Mouse (Mus musculus): ENCODE data around the gene Slc15a2.

Gene Slc15a2

DNA sequence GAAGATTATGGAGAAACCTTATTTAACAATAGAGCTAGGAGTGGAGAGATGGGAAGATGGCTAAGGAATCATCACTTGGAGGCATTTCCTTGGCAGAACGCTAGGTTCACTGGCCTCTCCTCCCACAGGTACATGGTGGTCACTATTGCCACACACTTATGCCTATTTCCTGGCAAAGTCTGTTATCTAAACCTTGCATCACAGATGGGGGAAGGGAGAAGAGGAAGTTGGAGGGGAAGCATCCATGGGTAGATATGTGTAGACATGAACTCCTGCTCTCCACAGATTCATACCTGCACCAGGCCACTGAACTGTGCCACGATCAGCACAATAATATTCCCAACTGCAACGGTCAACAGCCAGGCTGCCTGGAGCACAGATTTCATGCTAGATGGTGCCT, 32.8 kb downstream of the Slc15a2 start:
- DNase-seq, result no peak

DNA sequence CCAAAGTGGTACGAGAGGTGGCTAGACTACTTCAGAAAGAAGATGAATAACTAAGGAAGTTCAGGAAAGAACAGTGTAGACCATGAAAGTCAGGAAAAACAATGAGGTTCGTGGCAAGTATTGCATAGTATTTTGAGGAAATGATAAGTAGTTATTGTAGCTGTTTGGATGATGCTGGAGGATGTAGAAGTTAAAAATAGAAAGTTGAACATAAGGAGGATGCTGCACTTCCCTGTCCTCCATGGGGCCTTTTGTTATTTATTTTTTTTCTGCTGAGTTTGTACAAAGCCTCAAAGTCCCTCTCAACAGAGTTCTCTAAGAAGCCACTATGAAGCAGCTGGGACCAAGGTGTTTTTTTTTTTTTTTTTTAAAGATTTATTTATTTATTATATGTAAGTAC, 37.0 kb downstream of the Slc15a2 start:
- DNase-seq, result no peak

DNA sequence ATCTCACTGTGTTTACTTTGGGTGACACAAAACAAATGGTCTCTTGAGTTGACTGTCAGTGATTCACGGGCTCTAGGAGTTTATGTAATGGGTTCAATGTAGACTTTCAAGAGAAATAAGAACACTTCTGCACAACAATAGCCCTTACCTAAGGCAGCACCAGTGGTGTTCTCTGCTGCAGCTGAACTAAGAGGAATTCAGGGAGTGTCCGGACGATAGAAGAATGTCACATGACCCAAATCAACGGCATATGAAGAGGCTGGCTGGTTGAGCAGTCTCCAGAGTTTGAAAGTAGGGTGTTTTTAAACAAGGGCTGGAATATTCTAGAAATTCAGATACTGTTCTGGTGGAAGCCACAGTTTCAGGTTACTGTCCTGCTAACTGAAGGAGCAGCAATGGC, 37.7 kb downstream of the Slc15a2 start:
- DNase-seq, result peak; percentile 11 to 44

DNA sequence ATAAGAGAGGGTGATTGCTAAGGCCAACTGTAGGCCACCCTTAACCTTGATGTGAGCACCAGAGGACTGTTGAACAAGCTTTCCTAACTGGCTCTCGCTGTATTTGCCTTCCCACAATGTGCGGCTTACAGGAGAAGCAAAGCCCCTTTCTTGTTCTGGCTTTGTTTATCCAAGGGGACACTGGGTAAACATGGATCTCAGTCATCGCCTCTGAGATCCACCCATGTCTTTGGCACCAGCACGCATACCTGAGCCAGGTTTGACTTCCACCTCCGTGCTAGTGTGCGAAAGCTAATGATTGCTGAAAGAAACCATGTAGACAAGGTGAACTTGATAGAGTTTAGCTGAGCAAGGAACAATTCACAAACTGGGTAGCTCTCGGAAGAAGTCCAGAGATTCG, 41.2 kb downstream of the Slc15a2 start:
- DNase-seq, result peak in 1 of 2 experiments; percentile 34

DNA sequence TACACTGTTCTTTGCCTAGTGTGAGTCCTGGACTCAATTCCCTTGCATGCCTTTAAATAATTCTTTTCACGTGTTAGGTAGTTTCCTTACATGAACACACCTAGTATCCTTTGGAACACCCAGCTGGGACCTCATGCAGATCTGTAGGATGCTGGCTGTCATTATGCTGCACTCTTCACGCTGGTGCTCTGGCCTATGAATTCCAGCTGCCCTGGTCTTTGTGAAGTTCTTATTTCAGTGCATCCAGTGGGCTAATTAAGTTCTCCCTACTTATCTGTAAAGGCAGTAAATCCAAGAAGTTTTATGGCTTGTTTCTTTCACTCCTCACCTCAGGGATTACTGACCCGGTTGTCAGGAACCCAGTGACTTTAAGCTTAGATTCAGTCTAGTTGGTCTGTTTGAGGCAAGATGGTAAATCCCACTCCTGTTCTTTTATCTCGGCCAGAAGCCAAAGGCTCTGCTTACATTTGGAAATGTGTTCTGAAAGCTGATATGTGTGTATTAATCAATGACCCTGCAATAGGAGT, 45.3 kb downstream of the Slc15a2 start:
- DNase-seq, result no peak

DNA sequence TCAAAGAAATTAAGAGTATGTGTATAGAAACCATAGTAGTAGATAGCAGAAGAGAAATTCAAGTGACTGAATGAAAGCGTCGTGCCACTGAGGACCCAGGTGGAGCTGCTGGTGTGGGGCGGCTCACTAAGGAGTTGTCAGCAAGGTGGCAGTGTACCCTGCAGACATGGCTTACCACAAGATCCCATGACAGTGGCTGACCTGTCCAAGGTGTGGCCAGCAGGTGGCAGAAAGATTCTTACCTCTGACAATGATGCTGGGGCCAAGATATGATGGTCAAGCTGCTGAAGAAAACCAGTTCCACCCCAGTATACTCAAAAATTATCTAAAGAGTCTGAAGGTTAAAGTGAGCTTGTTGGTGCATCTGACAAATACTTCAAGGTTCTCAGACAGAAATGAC, 49.3 kb downstream of the Slc15a2 start:
- peak; percentile 45 to 67 for DNase-seq

DNA sequence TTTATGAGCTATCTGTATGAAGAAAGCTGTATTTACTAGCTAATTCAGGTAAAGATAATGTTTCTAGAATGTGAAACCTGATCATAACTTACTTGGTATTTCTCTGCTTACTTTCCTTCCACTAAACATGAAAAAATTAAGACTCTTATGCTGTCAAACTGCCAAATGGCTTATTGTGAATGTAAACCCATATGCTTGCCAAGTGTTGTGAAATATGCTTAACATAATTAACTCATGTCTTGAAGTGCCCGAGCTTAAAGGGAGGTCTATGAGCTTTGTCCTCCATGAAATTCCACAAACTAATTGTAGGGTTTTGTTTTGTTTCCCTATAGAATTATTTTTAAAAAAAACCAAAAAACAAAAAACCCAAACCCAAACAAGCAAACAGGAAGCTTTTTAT, 50.9 kb downstream of the Slc15a2 start:
- DNase-seq, result no peak

DNA sequence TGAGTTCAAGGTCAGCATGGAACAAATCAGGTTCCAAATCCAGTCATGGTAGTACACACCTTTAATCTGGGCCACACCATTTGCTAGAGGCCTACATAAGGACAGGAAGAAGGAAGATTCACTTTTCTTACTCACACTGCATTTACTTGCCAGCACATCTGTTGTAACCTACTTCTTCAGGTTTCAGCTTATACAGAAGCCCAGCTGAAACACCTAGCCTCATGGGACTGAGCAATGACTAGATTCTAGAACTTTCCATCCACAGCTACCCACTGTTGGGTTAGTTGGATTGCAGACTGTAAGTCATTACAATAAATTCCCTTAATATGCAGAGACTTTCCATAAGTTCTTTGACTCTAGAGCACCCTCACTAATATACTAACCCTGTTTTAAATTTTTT, 52.2 kb downstream of the Slc15a2 start:
- no peak for DNase-seq

DNA sequence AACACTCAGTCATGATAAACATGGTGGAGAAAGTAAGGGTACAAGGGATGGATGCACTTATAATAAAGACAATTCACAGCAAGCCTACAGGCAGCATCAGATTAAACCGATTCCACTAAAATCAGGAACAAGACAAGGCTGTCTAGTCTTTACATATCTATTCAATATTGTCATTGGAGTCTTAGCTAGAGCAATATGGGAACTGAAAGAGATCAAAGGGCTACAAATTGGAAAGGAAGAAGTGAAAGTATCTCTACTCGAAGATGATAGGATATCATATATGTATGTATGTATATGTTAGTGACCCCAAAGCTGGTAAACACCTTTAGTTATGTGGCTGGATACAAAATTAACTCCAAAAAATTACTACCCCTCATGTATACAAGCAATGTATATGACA, 55.8 kb downstream of the Slc15a2 start:
- no peak for DNase-seq

DNA sequence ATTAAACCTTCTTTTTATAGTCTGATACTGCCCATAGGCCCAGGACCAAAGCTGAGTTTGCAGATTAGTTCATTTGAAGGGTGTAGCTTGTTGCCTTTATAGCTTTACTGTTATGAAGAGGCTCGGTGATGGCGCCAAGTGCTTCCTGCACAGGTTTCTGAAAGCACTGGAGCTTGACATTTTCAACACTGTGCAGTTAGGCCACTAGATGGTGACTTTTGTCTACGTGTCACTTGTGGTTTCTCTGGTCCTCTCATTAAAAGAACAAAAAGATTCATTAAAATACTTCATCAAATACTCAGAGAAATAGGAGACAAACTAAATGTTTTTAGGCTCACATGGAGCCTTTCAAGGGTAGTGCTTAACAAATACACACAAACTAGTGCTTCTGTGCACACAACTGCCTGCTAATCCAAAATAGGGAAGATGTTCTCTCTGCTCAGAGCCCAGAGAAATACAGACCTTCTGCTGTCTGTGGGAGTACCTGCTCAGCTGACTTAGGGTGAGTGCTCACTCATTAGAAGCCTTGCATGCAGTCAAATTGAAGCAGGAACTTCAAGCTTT, 60.8 kb downstream of the Slc15a2 start:
- DNase-seq, result peak in 1 of 2 experiments; percentile 19

DNA sequence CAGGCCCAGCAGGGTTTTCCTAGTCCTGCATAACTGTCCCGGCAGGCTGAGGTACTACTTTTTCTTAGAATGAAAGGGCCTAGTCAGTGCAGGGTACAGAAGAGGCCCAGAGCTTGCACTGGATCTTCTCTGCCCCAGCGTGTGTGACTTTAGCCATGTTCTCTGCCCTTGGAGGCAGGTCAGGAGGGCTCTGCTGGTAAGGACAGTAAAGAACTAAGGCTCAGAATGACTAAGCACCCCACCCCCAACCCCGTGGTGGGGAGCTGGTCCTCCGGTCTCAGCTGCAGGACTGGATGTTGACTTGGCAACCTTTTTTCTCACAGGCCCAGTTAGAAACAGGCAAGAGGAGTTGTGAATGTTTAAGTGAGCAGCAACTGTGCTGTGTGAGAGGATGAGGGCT, 62.0 kb downstream of the Slc15a2 start:
- no peak for DNase-seq

DNA sequence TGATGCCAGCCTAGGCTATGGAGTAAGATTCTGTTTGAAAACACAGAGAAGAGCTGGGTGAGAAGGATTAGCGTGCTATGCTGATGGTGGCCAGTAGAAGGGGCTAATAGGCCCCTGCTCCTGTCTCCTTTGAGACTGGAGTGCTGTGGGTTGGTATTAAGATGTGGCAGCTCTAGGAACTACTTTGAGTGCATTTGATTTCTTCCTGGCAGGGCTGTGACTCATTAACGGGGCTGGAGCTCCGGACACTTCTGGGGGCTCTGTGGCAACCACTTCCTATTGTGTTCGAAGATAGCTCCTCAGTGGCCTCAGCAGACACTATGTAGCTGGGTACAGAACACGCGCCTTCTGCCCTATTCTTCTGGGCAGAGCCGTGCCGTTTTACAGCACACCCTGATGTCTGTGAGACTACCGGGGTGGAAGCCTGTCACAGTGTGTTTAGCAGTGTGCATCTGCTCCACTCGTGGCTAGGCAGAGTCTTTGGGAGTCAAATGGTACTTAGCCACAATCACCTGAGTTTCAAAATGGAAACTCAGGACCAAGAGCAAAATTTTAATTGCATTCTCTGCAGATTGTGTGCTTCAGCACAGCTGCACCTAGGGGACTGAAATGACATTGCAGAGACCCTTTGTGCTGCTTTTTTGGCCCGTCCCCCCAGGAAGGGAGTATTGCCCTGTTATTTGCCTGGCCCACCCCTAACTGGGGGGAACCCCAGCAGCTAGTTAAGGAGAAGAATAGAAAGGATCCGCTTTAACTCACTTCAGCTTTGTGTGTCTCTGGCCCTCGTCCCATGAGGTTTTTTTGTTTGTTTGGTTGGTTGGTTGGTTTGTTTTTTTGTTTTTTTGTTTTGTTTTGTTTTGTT, 64.3 kb downstream of the Slc15a2 start:
- DNase-seq, result no peak

DNA sequence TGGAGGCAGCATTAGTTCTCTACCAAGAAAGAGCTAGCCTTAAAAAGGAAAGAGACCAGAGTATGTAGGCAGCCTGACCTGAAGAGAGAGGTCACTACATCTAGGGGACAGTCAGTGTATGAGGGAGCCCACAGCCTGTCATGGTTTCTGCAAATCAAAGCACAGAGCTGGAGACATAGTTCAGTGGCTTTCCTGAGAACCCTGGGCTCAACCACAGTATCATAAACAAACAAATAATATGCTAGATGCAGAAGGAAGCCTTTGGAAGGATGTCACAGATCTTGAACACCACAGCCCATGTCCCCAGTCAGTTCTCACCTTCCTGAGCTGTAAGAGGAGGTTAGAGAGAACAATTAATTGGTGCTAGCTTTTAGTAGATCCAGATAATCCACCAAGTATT, 66.1 kb downstream of the Slc15a2 start:
- no peak for DNase-seq

DNA sequence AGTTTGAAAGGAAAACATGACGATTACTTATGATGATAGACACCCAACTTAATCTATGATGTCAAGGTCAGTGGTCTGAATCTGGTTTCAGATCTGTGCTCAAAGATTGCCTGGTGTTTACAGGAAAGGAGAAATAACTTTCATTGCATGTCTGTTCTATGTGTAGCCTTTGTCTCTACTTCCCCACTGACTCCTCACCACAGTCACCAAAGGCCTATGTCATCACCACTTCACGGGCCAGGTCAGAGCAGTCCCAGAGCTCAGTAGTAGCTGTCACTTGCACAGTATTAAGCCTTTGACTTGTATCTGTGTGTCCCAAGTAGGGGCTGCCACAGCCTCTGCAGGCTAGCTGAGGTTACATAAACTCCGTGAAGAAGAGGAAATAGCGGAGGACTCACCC, 67.3 kb downstream of the Slc15a2 start:
- DNase-seq, result no peak

DNA sequence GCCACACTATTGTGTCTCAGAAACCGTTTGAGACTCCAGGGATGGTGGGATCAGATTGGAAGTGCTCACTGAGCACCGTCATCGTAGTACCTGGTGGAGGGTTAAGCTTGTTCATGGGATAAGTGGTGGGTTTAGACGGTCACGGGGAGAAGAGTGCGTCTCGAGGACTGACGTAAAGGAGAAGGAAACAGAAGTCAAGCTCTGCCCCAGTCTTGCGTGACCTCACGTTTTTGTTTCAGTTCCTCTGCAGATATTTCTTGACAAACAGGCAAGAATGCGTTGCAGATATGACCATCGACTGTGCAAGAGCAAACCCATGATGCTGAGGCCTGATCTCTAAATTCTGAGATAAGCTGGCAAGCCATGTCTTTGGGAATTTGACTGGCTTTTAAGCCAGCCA, 73.0 kb downstream of the Slc15a2 start:
- DNase-seq, result peak; percentile 35 to 45

DNA sequence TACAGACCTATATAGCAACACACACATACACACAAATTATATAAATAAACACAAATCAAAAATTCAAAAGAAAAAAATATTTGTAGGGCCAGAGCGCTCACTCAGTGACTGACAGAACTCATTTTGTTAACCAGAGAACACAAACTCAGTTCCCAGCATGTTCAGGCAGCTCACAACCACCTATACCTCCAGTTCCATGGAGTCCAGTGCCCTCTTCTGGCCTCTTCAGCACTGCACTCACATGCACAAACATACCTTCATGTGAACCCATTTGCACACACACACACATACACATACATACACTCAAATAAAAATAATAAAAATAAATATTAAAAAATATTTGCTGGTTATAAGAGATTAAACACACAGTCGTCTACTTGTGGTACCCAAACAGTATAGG, 74.0 kb downstream of the Slc15a2 start:
- no peak for DNase-seq

DNA sequence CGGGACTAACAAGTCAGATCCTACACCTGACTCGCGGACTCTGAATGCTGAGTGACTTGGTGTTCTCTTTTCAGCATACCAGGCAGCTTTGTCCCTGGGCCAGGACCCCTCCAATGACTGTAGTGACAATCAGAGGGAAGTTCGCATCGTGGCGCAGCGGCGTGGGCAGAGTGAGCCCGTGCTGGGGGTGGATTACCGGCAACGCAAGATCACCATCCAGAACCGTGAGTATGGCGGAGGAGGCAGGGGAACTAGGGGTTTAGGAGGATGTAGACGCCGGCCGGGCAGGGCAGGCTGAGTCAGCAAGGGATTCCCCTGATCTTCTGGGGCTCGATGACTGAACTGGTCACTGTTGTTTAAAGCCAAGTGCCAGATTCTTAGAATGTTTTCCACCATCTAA, 75.4 kb downstream of the Slc15a2 start:
- DNase-seq, result peak in 1 of 2 experiments; percentile 24

DNA sequence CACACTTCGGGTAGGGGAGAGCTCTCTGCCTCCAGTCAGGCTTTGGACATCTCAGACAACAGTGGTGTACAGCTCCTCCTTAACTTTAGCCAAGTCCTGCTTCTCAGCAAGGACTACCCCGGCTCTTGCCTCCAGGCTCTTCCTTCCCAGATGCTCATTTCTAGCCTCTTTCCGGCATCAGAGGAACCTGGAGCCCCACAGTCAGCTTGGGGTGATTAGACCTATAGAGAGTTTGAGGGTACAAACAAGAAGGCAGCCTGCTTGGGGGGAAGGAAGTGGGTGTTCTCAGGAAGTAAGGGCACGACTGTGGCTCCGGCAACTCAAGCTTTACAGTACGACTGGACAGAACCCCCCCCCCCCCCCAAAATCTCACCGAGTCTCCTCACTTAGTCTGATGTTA, 76.0 kb downstream of the Slc15a2 start:
- no peak for DNase-seq

DNA sequence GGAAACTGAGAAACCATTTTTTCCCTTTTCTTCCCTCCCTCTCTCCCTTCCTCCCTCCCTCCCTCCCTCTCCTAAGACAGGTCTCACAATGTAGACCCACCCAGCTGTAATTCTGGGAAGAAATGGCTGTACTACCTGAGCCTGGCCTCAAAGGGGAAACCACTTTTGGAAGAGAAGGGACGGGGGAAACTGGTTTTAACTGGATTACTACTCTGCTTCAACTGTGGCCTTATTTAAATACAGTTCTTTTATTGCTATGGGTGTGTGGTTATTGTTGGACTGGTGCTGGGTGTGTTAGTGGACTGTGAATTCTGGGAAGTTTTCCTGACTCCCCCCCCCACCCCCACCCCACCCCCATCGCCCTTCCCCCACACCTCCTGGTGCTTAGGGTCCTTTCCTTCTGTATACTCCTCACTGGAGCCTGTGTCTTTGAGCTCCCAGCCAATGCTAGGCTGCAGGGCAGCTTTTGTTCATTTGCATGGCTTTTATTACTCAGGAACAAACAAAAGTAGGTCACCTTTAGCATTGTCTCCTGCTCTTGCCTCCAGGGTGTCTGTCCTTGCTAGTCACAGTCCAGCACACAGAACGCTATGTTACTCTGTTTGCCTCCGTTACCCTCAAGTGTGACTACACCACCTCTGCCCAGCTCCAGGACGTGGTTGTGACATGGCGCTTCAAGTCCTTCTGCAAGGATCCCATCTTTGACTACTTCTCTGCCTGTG, 76.9 kb downstream of the Slc15a2 start:
- no peak for DNase-seq

DNA sequence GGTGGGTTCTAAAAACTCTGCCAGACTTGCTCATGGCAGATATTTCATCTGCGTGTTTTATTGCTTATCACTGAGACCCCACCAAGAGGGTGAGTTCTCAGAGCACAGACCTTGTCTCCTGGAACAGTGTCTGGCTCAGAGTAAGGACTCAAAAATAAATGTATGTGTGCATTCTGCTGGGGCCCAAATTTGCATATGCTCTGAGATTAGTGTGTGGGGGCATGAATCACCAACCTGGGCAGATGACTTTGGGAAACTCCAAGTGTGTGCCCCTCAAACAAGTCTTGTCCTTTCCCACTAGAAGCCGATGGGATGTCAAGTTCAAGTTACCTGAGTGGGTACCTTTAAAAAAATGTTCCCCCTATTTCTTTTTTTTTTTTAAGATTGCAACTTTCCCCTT, 84.3 kb downstream of the Slc15a2 start:
- no peak for DNase-seq
